Mouse (Mus musculus) retina, postnatal 1 day (tissue): ENCODE measurements around the gene Btn1a1.

Experiments
- DNase-seq: peaks from one replicate; pipeline ENCODE4 v3.0.0-alpha.2; 2012

The Btn1a1 gene

GRCm38 (mm10) chr13:23412630-23413521 is 52.8 kb downstream of the Btn1a1 start:
- peak; percentile 58 for DNase-seq

GRCm38 (mm10) chr13:23412211-23412629 is 53.5 kb downstream of the Btn1a1 start:
- peak; percentile 41 for DNase-seq

GRCm38 (mm10) chr13:23411311-23412210 is 54.1 kb downstream of the Btn1a1 start:
- DNase-seq, result peak; percentile 44

- no peak for DNase-seq
Observed at GRCm38 (mm10) chr13:23410632-23411031, 55.1 kb downstream of the Btn1a1 start.
